Mouse (Mus musculus) sigmoid colon, adult 10 weeks (tissue): ENCODE results near the gene Scgb1b20. TPM values are rescaled to one million over a fixed set of nuclear protein-coding genes. Genes with fewer than 3 reads are reported as not detected.

Experiments used
- polyA plus RNA-seq: library from polyadenylated mRNA; stranded (reverse); fragments of 350-450 nt; fragmentation: Illumina TruSeq; extraction: RNeasy Lipid Tissue Mini Kit (QIAGEN cat#74804); gene quantifications from one replicate; pipeline ENCODE4 v1.2.3, GENCODE M21; 2014; ENCODE audit warnings: low read depth, low replicate concordance

The Scgb1b20 gene
- polyA plus RNA-seq, result not detected

GRCm38 (mm10) chr7:33372934-33373333 lies at the start of gene Scgb1b20:
Gene Scgb1b20, plus strand, starts transcription at chr7:33373234.

GRCm38 (mm10) chr7:33366222-33366621 lies 6.8 kb upstream of the Scgb1b20 start, which contains the start of gene Scgb2b20:
Gene Scgb2b20, minus strand, starts transcription at chr7:33366322.

Other genes starting within 250 kb of the Scgb1b20 start
- not detected for gene Scgb2b18, start 199.4 kb upstream of the Scgb1b20 start, polyA plus RNA-seq
- gene Scgb1b18, start 187.7 kb upstream of the Scgb1b20 start, polyA plus RNA-seq, result not detected
- not detected for gene Scgb2b19, start 92.9 kb upstream of the Scgb1b20 start, polyA plus RNA-seq
- gene Scgb1b19, start 85.9 kb upstream of the Scgb1b20 start, polyA plus RNA-seq, result not detected
- gene Scgb2b20, start 6.9 kb upstream of the Scgb1b20 start, polyA plus RNA-seq, result 1.2 TPM
- not detected for gene Scgb2b21, start 147.2 kb downstream of the Scgb1b20 start, polyA plus RNA-seq